Mouse (Mus musculus) liver, adult 2 months (tissue): ENCODE measurements at regions not wholly inside any gene's neighbourhood (a gene's known extent, or its start where the extent isn't known, plus 50 kb on each side); places are given as distances from the start of the nearest gene placed in this dataset.

ENCODE experiments used
- DNase-seq: peaks from one replicate; pipeline ENCODE4 v3.0.0-alpha.2; 2011; ENCODE audit warnings: low read depth, low spot score; ENCODE audit errors: extremely low read depth
- H3K27ac ChIP-seq: fragments of 200-500 bp; replicated peaks from 2 replicates; pipeline ENCODE4 v1.5.1; 2012; ENCODE audit warnings: low read depth, mild to moderate bottlenecking, control low read depth, inconsistent platforms, low read length; ENCODE audit not compliant: insufficient read depth
- H3K27me3 ChIP-seq: fragments of 200-500 bp; 2 replicates; pipeline ENCODE4 v1.6.1; 2012; ENCODE audit warnings: mild to moderate bottlenecking, moderate library complexity, low read length, inconsistent platforms; ENCODE audit not compliant: control insufficient read depth, insufficient read depth
- H3K36me3 ChIP-seq: fragments of 200-500 bp; 2 replicates; pipeline ENCODE4 v1.6.1; 2012; ENCODE audit warnings: low read length, inconsistent platforms; ENCODE audit not compliant: control insufficient read depth, insufficient read depth
- H3K4me1 ChIP-seq: fragments of 200-500 bp; 2 replicates; pipeline ENCODE4 v1.6.1; 2011; ENCODE audit warnings: low read length; ENCODE audit not compliant: control insufficient read depth, insufficient read depth
- H3K4me3 ChIP-seq: fragments of 200-500 bp; 2 replicates; pipeline ENCODE4 v1.5.1; 2011; ENCODE audit warnings: low read depth, mild to moderate bottlenecking, control low read depth, low read length, moderate library complexity; ENCODE audit not compliant: insufficient read depth
- H3K79me2 ChIP-seq: fragments of 200-500 bp; 2 replicates; pipeline ENCODE4 v1.6.1; 2012; ENCODE audit warnings: inconsistent platforms, mild to moderate bottlenecking, low read length, moderate library complexity; ENCODE audit not compliant: control insufficient read depth, insufficient read depth
- H3K9ac ChIP-seq: fragments of 200-500 bp; 2 replicates; pipeline ENCODE4 v1.6.1; 2012; ENCODE audit warnings: low read depth, mild to moderate bottlenecking, control low read depth, inconsistent platforms, low read length
- CTCF ChIP-seq: fragments of 200-500 bp; IDR thresholded peaks from 2 replicates; pipeline ENCODE4 v1.5.1; 2011; ENCODE audit warnings: low read depth, low read length, control low read depth
- POLR2A ChIP-seq: fragments of 200-500 bp; IDR thresholded peaks from 2 replicates; pipeline ENCODE4 v1.6.1; 2011; ENCODE audit warnings: low read length, control low read depth; ENCODE audit not compliant: insufficient read depth; ENCODE audit errors: extremely low read depth
- WGBS: fragments of 180-500 bp; shearing (Covaris S2); methylation state at CpG from one replicate; pipeline ENCODE4 v1.1.7; 2018; 5-methylcytosine and 5-hydroxymethylcytosine counted together

GRCm38 (mm10) chr6:6801563-6802259 lies 61.4 kb upstream of the Dlx6 start:
- peaks cover 3% of the 10 kb centered on the region; the same call in 1 of the 2 replicates for H3K4me1 ChIP-seq
- no peak overlapping the region for H3K9ac ChIP-seq
- H3K4me3 ChIP-seq = no peak overlapping the region
- no peaks in the 10 kb centered on the region for H3K79me2 ChIP-seq
- no peak overlapping the region for H3K27ac ChIP-seq
- peak; percentile 91 for DNase-seq
- no peaks in the 10 kb centered on the region for H3K36me3 ChIP-seq
- TF ChIP-seq CTCF (no peak), POLR2A (no peak)
- 0 out of 2 replicates have a peak, but pooled peaks cover 3% of the 10 kb centered on the region for H3K27me3 ChIP-seq
- 59% methylated on average over 15 of the region's 15 CpGs for WGBS
